ENCODE assay signal across 9 mouse cellular contexts in the genomic region with DNA sequence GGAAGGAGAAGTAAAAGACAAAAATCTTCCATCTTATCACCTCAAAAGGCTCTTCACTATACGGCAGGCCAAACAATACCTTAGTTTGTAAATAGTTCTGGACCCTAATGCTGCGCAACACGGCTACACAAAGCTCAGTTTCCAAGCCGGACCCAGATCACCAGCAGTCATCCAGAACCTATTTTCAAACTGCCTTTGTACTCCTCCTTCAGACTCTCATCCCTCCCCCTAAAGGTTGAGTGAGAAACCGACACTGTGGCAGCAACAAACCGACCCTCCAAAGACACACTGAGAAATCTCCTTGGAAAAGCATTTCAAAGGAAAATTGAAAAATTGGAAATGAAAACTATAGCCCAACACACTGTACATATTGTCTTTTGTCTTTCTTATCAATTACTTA. TPM values are rescaled to one million over a fixed set of nuclear protein-coding genes. Genes with fewer than 3 reads are reported as not detected.
DNase-seq lines count a peak whose midpoint lies in the region; ATAC-seq and TF ChIP-seq lines count a peak whose summit lies in the region.
"Had no signal": no experiment of that assay in that cellular context is flagged by ENCODE, and none has a peak within 500 bp of the region (broad histone marks: within the 10 kb centered on the region; RNA-seq: fewer than 3 reads in every experiment).

No protein-coding gene starts in this region.

- H3K27ac ChIP-seq in layer of hippocampus, adult 2 months: peak overlapping the region; percentile 88
- no peak overlapping the region for H3K27ac ChIP-seq in embryonic facial prominence, embryonic 12.5 days
- no peak overlapping the region for H3K27ac ChIP-seq in intestine, postnatal 0 days (ENCODE audit: low read depth, low read length)
- H3K27ac ChIP-seq in neural tube, embryonic 13.5 days (replicated peaks): peak overlapping the region; percentile 74

- WGBS in embryonic facial prominence, embryonic 12.5 days: 38% methylated on average over 6 of the region's 6 CpGs
- WGBS in intestine, postnatal 0 days: 6% methylated on average over 6 of the region's 6 CpGs
- WGBS in neural tube, embryonic 13.5 days: 24% methylated on average over 6 of the region's 6 CpGs

- DNase-seq in layer of hippocampus, adult 2 months (ENCODE audit: low spot score in 2 of 2): no peak
- DNase-seq in layer of hippocampus, adult 9-10 months (ENCODE audit: low spot score): no peak
- no peak for DNase-seq in left cerebral cortex, adult 8-10 months (ENCODE audit: low spot score in 2 of 2)
- DNase-seq in spleen, adult 18-20 months: no peak
- no peak for DNase-seq in layer of hippocampus, adult 18-20 months (ENCODE audit: low spot score in 2 of 2)

- peak overlapping the region; percentile 90 for H3K4me3 ChIP-seq in layer of hippocampus, adult 2 months
- H3K4me3 ChIP-seq in embryonic facial prominence, embryonic 12.5 days: peak overlapping the region; percentile 33
- H3K4me3 ChIP-seq in intestine, postnatal 0 days (ENCODE audit: low read depth, low read length): peak overlapping the region; percentile 79
- H3K4me3 ChIP-seq in neural tube, embryonic 13.5 days: peak overlapping the region; percentile 65

- no peak overlapping the region for H3K9ac ChIP-seq in embryonic facial prominence, embryonic 12.5 days
- peak overlapping the region; percentile 46; the same call in 1 of the 2 replicates for H3K9ac ChIP-seq in intestine, postnatal 0 days (ENCODE audit: low read depth, low read length)
- peak overlapping the region; percentile 78 for H3K9ac ChIP-seq in neural tube, embryonic 13.5 days

- peak overlapping the region; percentile 83 for H3K4me2 ChIP-seq in embryonic facial prominence, embryonic 12.5 days (replicated peaks)
- H3K4me2 ChIP-seq in intestine, postnatal 0 days (replicated peaks; ENCODE audit: low read depth): peak overlapping the region; percentile 70
- H3K4me2 ChIP-seq in neural tube, embryonic 13.5 days: peak overlapping the region; percentile 73

- TF ChIP-seq CTCF in layer of hippocampus, adult 2 months (conservative IDR thresholded peaks at IDR 0.05): peak; percentile 50
- TF ChIP-seq CTCF in intestine, postnatal 0 days (IDR thresholded peaks at IDR 0.05; ENCODE audit: low read depth): peak; percentile 52

- no peak for ATAC-seq in embryonic facial prominence, embryonic 12.5 days (ENCODE audit: insufficient number of reproducible peaks, insufficient read depth, low FRiP score, low TSS enrichment)
- no peak for ATAC-seq in intestine, postnatal 0 days
- ATAC-seq in neural tube, embryonic 13.5 days (ENCODE audit: low read depth): peak; percentile 63

- 0 out of 2 replicates have a peak, but pooled peaks cover 8% of the 10 kb centered on the region for H3K4me1 ChIP-seq in embryonic facial prominence, embryonic 12.5 days
- H3K4me1 ChIP-seq in intestine, postnatal 0 days (replicated peaks; ENCODE audit: control insufficient read depth, insufficient read depth, low read length): no peaks in the 10 kb centered on the region
- H3K4me1 ChIP-seq in neural tube, embryonic 13.5 days (replicated peaks): peaks cover 37% of the 10 kb centered on the region

- no peaks in the 10 kb centered on the region for H3K9me3 ChIP-seq in embryonic facial prominence, embryonic 12.5 days
- no peaks in the 10 kb centered on the region for H3K9me3 ChIP-seq in intestine, postnatal 0 days (ENCODE audit: control insufficient read depth)
- H3K9me3 ChIP-seq in neural tube, embryonic 13.5 days: no peaks in the 10 kb centered on the region

- no peaks in the 10 kb centered on the region for H3K36me3 ChIP-seq in embryonic facial prominence, embryonic 12.5 days
- no peaks in the 10 kb centered on the region for H3K36me3 ChIP-seq in intestine, postnatal 0 days (ENCODE audit: control insufficient read depth, insufficient read depth)
- no peaks in the 10 kb centered on the region for H3K36me3 ChIP-seq in neural tube, embryonic 13.5 days

- no peaks in the 10 kb centered on the region for H3K27me3 ChIP-seq in embryonic facial prominence, embryonic 12.5 days
- no peaks in the 10 kb centered on the region for H3K27me3 ChIP-seq in intestine, postnatal 0 days (replicated peaks; ENCODE audit: control insufficient read depth, insufficient read depth, low read length)
- no peaks in the 10 kb centered on the region for H3K27me3 ChIP-seq in neural tube, embryonic 13.5 days

RNA-seq across cellular contexts. Expression of gene Ctnnd1, which starts 2.2 kb away (rescaled TPM):
- 10 to 100 TPM; 43.3 to 52.9 TPM for total RNA-seq in layer of hippocampus, adult 2 months (2021)
- polyA plus RNA-seq in embryonic facial prominence, embryonic 12.5 days (2016; fragmentation: Nextera tagmentation; extraction: Ambion mirVana): 45.5 and 49.0 TPM in 2 replicates
- 45.4 and 46.1 TPM in 2 replicates for polyA plus RNA-seq in intestine, postnatal 0 days (2015; fragmentation: Nextera tagmentation; extraction: Ambion mirVana)
- polyA plus RNA-seq in neural tube, embryonic 13.5 days (2015; fragmentation: Nextera tagmentation; extraction: Ambion mirVana): 40.2 and 46.9 TPM in 2 replicates
- total RNA-seq in left cerebral cortex, adult 8-10 months (2022): 10 to 100 TPM; 57.2 to 69.1 (median 60.0) TPM
- 10 to 100 TPM; 38.2 to 48.0 TPM for total RNA-seq in layer of hippocampus, adult 18-20 months (2021)

RNA-seq across cellular contexts. Expression of gene Btbd18, which starts 10.5 kb away (rescaled TPM):
- total RNA-seq in layer of hippocampus, adult 2 months (2021): not detected
- 0.36 and 0.47 TPM in 2 replicates for polyA plus RNA-seq in embryonic facial prominence, embryonic 12.5 days (2016; fragmentation: Nextera tagmentation; extraction: Ambion mirVana)
- 0.07 TPM in 1 of 2 replicates, not detected in the other for polyA plus RNA-seq in intestine, postnatal 0 days (2015; fragmentation: Nextera tagmentation; extraction: Ambion mirVana)
- polyA plus RNA-seq in neural tube, embryonic 13.5 days (2015; fragmentation: Nextera tagmentation; extraction: Ambion mirVana): 0.12 and 0.22 TPM in 2 replicates
- not detected for total RNA-seq in left cerebral cortex, adult 8-10 months (2022)
- not detected for total RNA-seq in layer of hippocampus, adult 18-20 months (2021)
- total RNA-seq: left cerebral cortex, postnatal 25 days had no signal

RNA-seq across cellular contexts. Expression of gene Selenoh, which starts 22.2 kb away (rescaled TPM):
- total RNA-seq in layer of hippocampus, adult 2 months (2021): 10 to 100 TPM; 21.7 to 26.3 TPM
- 348 and 377 TPM in 2 replicates for polyA plus RNA-seq in embryonic facial prominence, embryonic 12.5 days (2016; fragmentation: Nextera tagmentation; extraction: Ambion mirVana)
- polyA plus RNA-seq in intestine, postnatal 0 days (2015; fragmentation: Nextera tagmentation; extraction: Ambion mirVana): 83.4 and 90.7 TPM in 2 replicates
- polyA plus RNA-seq in neural tube, embryonic 13.5 days (2015; fragmentation: Nextera tagmentation; extraction: Ambion mirVana): 166 and 196 TPM in 2 replicates
- total RNA-seq in left cerebral cortex, adult 8-10 months (2022): 10 to 100 TPM; 31.1 to 43.1 (median 34.4) TPM
- total RNA-seq in layer of hippocampus, adult 18-20 months (2021): 10 to 100 TPM; 22.6 to 25.0 TPM

RNA-seq across cellular contexts. Expression of gene Gm28635, which starts 29.5 kb away (rescaled TPM):
- 1 to 10 TPM; 3.3 to 9.9 TPM for total RNA-seq in layer of hippocampus, adult 2 months (2021)
- polyA plus RNA-seq in embryonic facial prominence, embryonic 12.5 days (2016; fragmentation: Nextera tagmentation; extraction: Ambion mirVana): not detected in 2 replicates
- polyA plus RNA-seq in intestine, postnatal 0 days (2015; fragmentation: Nextera tagmentation; extraction: Ambion mirVana): not detected in 2 replicates
- polyA plus RNA-seq in neural tube, embryonic 13.5 days (2015; fragmentation: Nextera tagmentation; extraction: Ambion mirVana): not detected in 2 replicates
- total RNA-seq in left cerebral cortex, adult 8-10 months (2022): 1 to 10 TPM in 1 of 4 experiments, not detected in 3; 3.6 TPM
- total RNA-seq in layer of hippocampus, adult 18-20 months (2021): 1 to 10 TPM; 2.4 to 7.2 TPM

RNA-seq across cellular contexts. Expression of gene Med19, which starts 29.8 kb away (rescaled TPM):
- total RNA-seq in layer of hippocampus, adult 2 months (2021): 10 to 100 TPM; 31.4 to 31.8 TPM
- polyA plus RNA-seq in embryonic facial prominence, embryonic 12.5 days (2016; fragmentation: Nextera tagmentation; extraction: Ambion mirVana): 38.0 and 40.7 TPM in 2 replicates
- polyA plus RNA-seq in intestine, postnatal 0 days (2015; fragmentation: Nextera tagmentation; extraction: Ambion mirVana): 20.6 and 21.0 TPM in 2 replicates
- polyA plus RNA-seq in neural tube, embryonic 13.5 days (2015; fragmentation: Nextera tagmentation; extraction: Ambion mirVana): 50.6 and 54.4 TPM in 2 replicates
- total RNA-seq in left cerebral cortex, adult 8-10 months (2022): 10 to 100 TPM; 31.6 to 37.0 (median 32.9) TPM
- total RNA-seq in layer of hippocampus, adult 18-20 months (2021): 10 to 100 TPM; 33.9 to 34.4 TPM

Comparison
In these comparisons a context has a peak if more than half of its experiments do, and no peak if none do; other contexts are left out.
1. H3K27ac ChIP-seq: peak in layer of hippocampus, adult 2 months (single experiment) and neural tube, embryonic 13.5 days (single experiment); none in embryonic facial prominence, embryonic 12.5 days (single experiment) and intestine, postnatal 0 days (single experiment).
2. H3K4me3 ChIP-seq: peak in every context shown above with its lines; median percentile 90 in layer of hippocampus, adult 2 months; 79 in intestine, postnatal 0 days; 65 in neural tube, embryonic 13.5 days; 33 in embryonic facial prominence, embryonic 12.5 days.
3. Peak in every context shown above with its lines, with median percentiles within 50 percentile points of each other: H3K4me2 ChIP-seq.